Mouse (Mus musculus): Measurements from ENCODE around the gene BC030870. TPM values are rescaled to one million over a fixed set of nuclear protein-coding genes. Genes with fewer than 3 reads are reported as not detected.

The BC030870 gene
- polyA plus RNA-seq, 1 experiment = not detected

- Histone ChIP-seq H3K4me1 (replicated peaks; ENCODE audit: control insufficient read depth, insufficient read depth, low read length) (no peaks in the 10 kb centered on the region), H3K27me3 (ENCODE audit: control insufficient read depth, insufficient read depth, low read length) (no peaks in the 10 kb centered on the region), H3K36me3 (ENCODE audit: control insufficient read depth, insufficient read depth, low read length) (no peaks in the 10 kb centered on the region), H3K27ac (ENCODE audit: control insufficient read depth, insufficient read depth, low read length) (no peak overlapping the region), H3K4me3 (ENCODE audit: control insufficient read depth, insufficient read depth, low read length) (no peak overlapping the region)
- WGBS = 79% methylated on average over 5 of the region's 5 CpGs
- TF ChIP-seq POLR2A (IDR thresholded peaks at IDR 0.05; ENCODE audit: control insufficient read depth, extremely low read depth, insufficient read depth, low read length, poor library complexity) (no peak), CTCF (IDR thresholded peaks at IDR 0.05; ENCODE audit: borderline replicate concordance, control insufficient read depth, extremely low read depth, insufficient read depth, low read length, poor library complexity) (no peak)
- no peak for DNase-seq
Measured at GRCm38 (mm10) chr8:65053968-65054367, 75.4 kb downstream of the BC030870 start.

- H3K4me3 ChIP-seq (ENCODE audit: control insufficient read depth, insufficient read depth, low read length) = no peak overlapping the region
- no peak for DNase-seq
- no peak overlapping the region for H3K27ac ChIP-seq (ENCODE audit: control insufficient read depth, insufficient read depth, low read length)
- 82% methylated on average over 3 of the region's 3 CpGs for WGBS
- no peaks in the 10 kb centered on the region for H3K27me3 ChIP-seq (ENCODE audit: control insufficient read depth, insufficient read depth, low read length)
- H3K36me3 ChIP-seq (ENCODE audit: control insufficient read depth, insufficient read depth, low read length) = no peaks in the 10 kb centered on the region
- TF ChIP-seq POLR2A (IDR thresholded peaks at IDR 0.05; ENCODE audit: control insufficient read depth, extremely low read depth, insufficient read depth, low read length, poor library complexity) = no peak
- TF ChIP-seq CTCF (IDR thresholded peaks at IDR 0.05; ENCODE audit: borderline replicate concordance, control insufficient read depth, extremely low read depth, insufficient read depth, low read length, poor library complexity) = no peak
- H3K4me1 ChIP-seq (replicated peaks; ENCODE audit: control insufficient read depth, insufficient read depth, low read length) = no peaks in the 10 kb centered on the region
Measured at GRCm38 (mm10) chr8:65053554-65053953, 75.8 kb downstream of the BC030870 start.

- H3K4me3 ChIP-seq (ENCODE audit: control insufficient read depth, insufficient read depth, low read length) = no peak overlapping the region
- H3K27me3 ChIP-seq (ENCODE audit: control insufficient read depth, insufficient read depth, low read length) = no peaks in the 10 kb centered on the region
- H3K4me1 ChIP-seq (replicated peaks; ENCODE audit: control insufficient read depth, insufficient read depth, low read length) = no peaks in the 10 kb centered on the region
- TF ChIP-seq CTCF (IDR thresholded peaks at IDR 0.05; ENCODE audit: borderline replicate concordance, control insufficient read depth, extremely low read depth, insufficient read depth, low read length, poor library complexity) = no peak
- TF ChIP-seq POLR2A (IDR thresholded peaks at IDR 0.05; ENCODE audit: control insufficient read depth, extremely low read depth, insufficient read depth, low read length, poor library complexity) = no peak
- WGBS = 78% methylated on average over 4 of the region's 4 CpGs
- no peak for DNase-seq
- no peaks in the 10 kb centered on the region for H3K36me3 ChIP-seq (ENCODE audit: control insufficient read depth, insufficient read depth, low read length)
- H3K27ac ChIP-seq (ENCODE audit: control insufficient read depth, insufficient read depth, low read length) = no peak overlapping the region
Measured at GRCm38 (mm10) chr8:65047801-65048200, 81.6 kb downstream of the BC030870 start.

- no peaks in the 10 kb centered on the region for H3K36me3 ChIP-seq (ENCODE audit: control insufficient read depth, insufficient read depth, low read length)
- no peak overlapping the region for H3K27ac ChIP-seq (ENCODE audit: control insufficient read depth, insufficient read depth, low read length)
- DNase-seq = no peak
- H3K4me3 ChIP-seq (ENCODE audit: control insufficient read depth, insufficient read depth, low read length) = no peak overlapping the region
- 98% methylated on average over 4 of the region's 4 CpGs for WGBS
- no peaks in the 10 kb centered on the region for H3K27me3 ChIP-seq (ENCODE audit: control insufficient read depth, insufficient read depth, low read length)
- no peaks in the 10 kb centered on the region for H3K4me1 ChIP-seq (replicated peaks; ENCODE audit: control insufficient read depth, insufficient read depth, low read length)
- TF ChIP-seq CTCF (IDR thresholded peaks at IDR 0.05; ENCODE audit: borderline replicate concordance, control insufficient read depth, extremely low read depth, insufficient read depth, low read length, poor library complexity) (no peak), POLR2A (IDR thresholded peaks at IDR 0.05; ENCODE audit: control insufficient read depth, extremely low read depth, insufficient read depth, low read length, poor library complexity) (no peak)
Measured at GRCm38 (mm10) chr8:65047193-65047592, 82.2 kb downstream of the BC030870 start.

GRCm38 (mm10) chr8:65046565-65046964 lies 82.8 kb downstream of the BC030870 start:
- Histone ChIP-seq H3K4me1 (replicated peaks; ENCODE audit: control insufficient read depth, insufficient read depth, low read length) (no peaks in the 10 kb centered on the region), H3K27me3 (ENCODE audit: control insufficient read depth, insufficient read depth, low read length) (no peaks in the 10 kb centered on the region), H3K36me3 (ENCODE audit: control insufficient read depth, insufficient read depth, low read length) (no peaks in the 10 kb centered on the region), H3K4me3 (ENCODE audit: control insufficient read depth, insufficient read depth, low read length) (no peak overlapping the region), H3K27ac (ENCODE audit: control insufficient read depth, insufficient read depth, low read length) (no peak overlapping the region)
- WGBS = 69% methylated on average over 5 of the region's 5 CpGs
- TF ChIP-seq POLR2A (IDR thresholded peaks at IDR 0.05; ENCODE audit: control insufficient read depth, extremely low read depth, insufficient read depth, low read length, poor library complexity) (no peak), CTCF (IDR thresholded peaks at IDR 0.05; ENCODE audit: borderline replicate concordance, control insufficient read depth, extremely low read depth, insufficient read depth, low read length, poor library complexity) (no peak)
- no peak for DNase-seq

GRCm38 (mm10) chr8:65037117-65037533 lies 92.2 kb downstream of the BC030870 start, which contains the start of gene Apela:
Apela (minus strand) TSS chr8:65037336.
- DNase-seq = no peak
- Histone ChIP-seq H3K4me3 (ENCODE audit: control insufficient read depth, insufficient read depth, low read length) (no peak within 1 kb of the TSS), H3K27ac (ENCODE audit: control insufficient read depth, insufficient read depth, low read length) (no peak within 1 kb of the TSS), H3K4me1 (replicated peaks; ENCODE audit: control insufficient read depth, insufficient read depth, low read length) (no peaks in the 10 kb centered on the region), H3K36me3 (ENCODE audit: control insufficient read depth, insufficient read depth, low read length) (no peaks in the 10 kb centered on the region), H3K27me3 (ENCODE audit: control insufficient read depth, insufficient read depth, low read length) (no peaks in the 10 kb centered on the region)
- no peak for TF ChIP-seq POLR2A (IDR thresholded peaks at IDR 0.05; ENCODE audit: control insufficient read depth, extremely low read depth, insufficient read depth, low read length, poor library complexity)
- no peak for TF ChIP-seq CTCF (IDR thresholded peaks at IDR 0.05; ENCODE audit: borderline replicate concordance, control insufficient read depth, extremely low read depth, insufficient read depth, low read length, poor library complexity)
- WGBS = 13% methylated on average over 8 of the region's 8 CpGs

Other genes with a start within 250 kb of the BC030870 start
- gene Tmem192, start 182.4 kb downstream of the BC030870 start, polyA plus RNA-seq (2012; rRNA removed) = 58.2 and 71.8 TPM in 2 replicates
- gene Trim75, start 141.7 kb downstream of the BC030870 start, polyA plus RNA-seq (2012; rRNA removed) = not detected in 2 replicates
- not detected in 2 replicates for gene Trim61, start 111.0 kb downstream of the BC030870 start, polyA plus RNA-seq (2012; rRNA removed)
- not detected in 2 replicates for gene Trim60, start 111.0 kb downstream of the BC030870 start, polyA plus RNA-seq (2012; rRNA removed)
- gene Apela, start 92.2 kb downstream of the BC030870 start, polyA plus RNA-seq (2012; rRNA removed) = 0.28 TPM in 1 of 2 replicates, not detected in the other
- gene Gm10663, start 54.5 kb downstream of the BC030870 start, polyA plus RNA-seq (2012; rRNA removed) = not detected in 2 replicates

Measured in thymus, adult 2 months (tissue).